Mouse (Mus musculus): ENCODE results near the gene Nfix.
A peak's percentile ranks its signal among the peaks of the same experiment; 100 is the strongest.

Nfix gene

DNA sequence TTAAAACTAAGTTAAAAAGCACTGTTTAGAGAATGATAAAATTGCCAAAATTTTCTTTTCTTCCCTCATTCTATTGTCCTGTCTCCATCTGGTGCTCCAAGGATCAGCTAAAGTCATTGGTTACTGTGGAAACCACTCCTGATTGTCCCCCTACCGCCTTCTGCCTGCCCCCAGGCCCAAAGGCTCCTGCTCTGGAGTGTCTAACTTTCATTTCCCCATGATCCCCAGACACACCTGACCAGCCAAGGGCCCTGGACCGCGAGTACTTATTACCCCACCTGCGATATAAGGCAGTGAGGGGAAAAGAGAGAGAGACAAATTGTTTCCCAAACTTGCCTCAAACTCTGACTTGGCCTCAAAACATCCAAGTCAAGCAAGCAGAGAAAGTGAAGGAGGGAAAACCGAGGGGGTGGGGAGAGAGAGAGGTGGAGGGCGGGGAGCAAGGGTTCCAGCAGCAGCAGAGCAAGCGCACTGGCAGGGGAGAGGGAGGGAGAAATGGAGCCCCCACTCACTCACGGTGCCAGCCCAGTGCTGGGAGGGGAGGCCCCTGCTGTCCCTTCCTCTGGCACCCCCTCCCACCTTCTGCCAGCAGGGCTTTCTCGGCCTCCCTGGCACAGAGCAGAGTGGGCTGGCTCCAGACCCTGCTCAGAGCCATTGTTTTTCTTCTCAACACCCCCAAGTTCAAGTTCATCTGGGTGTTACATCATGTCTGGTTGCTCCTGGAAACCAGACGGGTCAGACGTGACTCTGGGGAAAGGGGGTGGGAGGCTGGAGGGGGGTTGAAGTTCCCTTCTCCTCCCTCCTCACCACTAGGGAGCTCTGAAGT lies 88.0 kb downstream of the Nfix start:
- DNase-seq = peak; percentile 67 to 81

GRCm38 (mm10) chr8:84711312-84711711 lies 88.8 kb downstream of the Nfix start:
- DNase-seq = peak in 1 of 2 experiments; percentile 15

DNA sequence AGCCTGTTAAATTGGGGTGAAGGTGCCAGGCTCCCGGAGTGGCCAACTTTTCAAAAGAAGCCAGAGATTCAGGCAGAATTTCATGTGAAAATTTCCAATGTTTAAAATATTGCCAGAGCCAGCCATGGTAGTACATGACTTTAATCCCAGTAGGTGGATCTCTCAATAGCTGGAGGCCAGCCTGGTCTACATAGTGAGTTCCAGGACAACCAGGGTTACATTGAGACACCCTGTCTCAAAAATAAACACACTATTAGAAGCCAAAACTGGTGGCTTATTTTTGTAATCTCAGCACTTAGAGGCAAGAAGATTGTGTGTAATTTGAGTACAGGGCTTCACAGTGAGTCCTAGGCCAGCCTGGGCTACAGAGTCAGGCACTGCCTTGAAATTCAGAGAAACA lies 90.2 kb downstream of the Nfix start:
- no peak for DNase-seq

DNA sequence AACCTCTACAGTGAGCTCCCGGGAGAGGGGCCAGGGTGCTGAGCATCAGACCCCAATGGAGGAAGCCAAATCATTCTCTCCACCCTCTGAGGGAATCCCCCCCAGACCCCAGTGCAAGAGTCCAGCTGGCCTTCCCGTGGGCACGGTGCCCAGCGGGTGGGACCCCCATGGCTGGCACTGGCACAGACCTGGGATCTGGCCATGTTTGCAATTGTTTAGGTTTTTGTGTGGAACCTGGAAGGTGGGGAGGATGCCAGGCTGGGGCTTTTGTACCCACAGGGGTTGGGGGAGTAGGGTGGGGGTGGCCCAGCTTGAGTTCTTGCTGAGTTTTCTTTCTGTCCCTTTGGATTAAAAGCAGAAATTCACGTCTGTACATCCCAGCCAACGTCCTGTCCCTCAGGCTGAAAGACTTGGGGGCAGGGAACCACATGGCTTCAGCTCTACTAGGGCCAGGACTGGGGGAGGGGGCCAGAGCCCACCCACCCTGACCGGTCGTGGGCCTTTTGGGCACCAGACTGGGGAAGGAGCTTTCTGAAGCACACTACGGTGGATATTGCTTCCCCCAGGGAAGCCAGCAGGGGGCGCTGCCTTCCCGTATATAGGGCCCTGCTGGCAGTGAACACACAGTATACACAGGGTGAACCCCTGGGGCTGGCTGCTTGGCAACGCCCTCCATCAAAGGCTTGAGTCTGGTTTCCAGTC lies 91.2 kb downstream of the Nfix start:
- peak; percentile 90 to 92 for DNase-seq

DNA sequence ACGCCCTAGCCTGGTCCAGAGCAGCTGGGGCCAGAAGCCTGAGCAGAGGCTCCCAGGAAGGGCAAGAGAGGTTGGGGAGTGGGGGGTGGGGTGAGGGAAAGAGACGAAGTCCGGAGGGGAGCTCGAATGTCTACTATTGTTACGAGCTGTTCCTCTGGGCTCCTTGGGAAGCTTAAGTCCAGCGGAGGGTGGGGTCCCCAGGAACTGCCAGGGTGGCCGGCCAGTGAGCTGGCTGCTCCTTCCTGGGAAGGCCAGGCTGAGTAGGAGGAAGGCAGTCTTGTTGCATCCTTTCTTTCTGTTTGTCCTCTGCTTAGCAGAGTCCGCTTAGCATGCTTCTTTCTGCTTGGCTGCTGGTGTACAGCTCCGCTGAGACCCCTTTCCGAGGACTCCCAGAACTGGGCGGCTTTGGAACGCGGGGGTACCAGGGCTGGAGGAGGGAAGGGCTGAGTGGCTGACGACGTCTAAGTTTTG lies 92.0 kb downstream of the Nfix start:
- DNase-seq = peak in 1 of 2 experiments; percentile 44

- peak in 1 of 2 experiments; percentile 70 for DNase-seq
Measured at GRCm38 (mm10) chr8:84707267-84707883, 92.8 kb downstream of the Nfix start.

GRCm38 (mm10) chr8:84706610-84707266 lies 93.4 kb downstream of the Nfix start:
- peak in 1 of 2 experiments; percentile 67 for DNase-seq

DNA sequence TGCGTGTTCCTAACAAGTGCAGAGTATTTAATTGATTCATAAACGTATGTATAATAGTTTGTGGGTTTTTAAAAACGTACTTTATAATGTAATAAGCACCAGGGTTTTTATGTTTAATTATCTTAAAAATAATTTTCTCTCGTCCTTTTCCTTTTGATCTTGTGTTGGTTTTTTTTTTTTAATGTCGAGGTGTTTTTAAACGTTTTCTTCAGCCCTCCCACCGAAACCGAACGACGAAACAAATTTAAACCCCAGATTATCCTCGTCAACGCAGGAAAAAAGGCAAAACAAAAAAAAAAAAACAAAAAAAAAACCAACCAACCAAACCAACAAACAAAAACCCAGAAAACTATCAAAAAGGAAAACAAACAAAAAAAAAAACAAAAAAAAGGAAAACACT lies 94.2 kb downstream of the Nfix start:
- DNase-seq = no peak

DNA sequence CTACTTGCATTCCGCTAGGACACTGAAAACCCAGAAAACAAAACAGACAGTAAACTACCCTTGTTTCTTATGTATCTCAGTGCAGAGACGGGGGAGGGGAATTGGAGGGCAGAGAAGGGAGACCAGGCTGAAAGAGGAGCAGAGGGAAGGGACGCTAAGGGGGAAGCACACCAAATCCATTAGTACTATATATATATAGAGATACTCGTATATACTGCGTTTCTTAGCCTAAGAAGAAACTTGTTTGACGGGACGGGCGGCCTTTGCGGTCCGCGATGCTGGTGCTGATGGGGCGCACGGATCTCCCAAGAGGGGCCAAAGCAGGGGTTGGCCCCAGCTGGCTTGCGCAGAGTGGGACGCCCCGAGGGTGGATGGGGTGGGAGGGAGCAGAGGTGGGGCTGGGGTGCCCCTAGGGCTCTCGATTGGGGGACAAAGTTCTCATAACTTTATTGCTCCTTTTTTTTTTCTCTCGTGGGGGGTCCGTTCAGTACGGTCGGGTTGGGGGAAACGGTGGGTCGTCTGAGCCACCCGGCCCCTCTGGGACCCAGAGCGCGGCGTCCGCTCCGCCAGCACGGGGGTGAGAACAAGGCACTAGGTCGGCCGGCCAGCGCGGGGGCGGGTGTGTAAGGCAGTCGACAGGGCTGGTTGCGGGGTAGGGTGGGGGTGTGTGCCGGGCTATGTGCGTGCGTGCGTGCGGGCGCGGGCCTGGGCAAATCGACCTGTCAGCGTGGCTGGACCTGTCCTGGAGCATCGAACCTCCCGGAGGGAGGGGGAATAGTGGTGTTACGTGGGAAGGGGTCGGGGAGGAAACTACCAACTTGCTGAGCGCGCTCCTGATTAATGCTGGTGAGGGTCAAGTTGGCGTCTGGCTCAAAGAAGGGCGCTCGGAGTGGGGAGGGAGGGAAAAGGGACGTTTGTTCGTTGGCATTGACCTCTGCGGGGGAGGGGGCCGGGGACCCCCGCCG lies 95.0 kb downstream of the Nfix start:
- peak; percentile 53 to 62 for DNase-seq

DNA sequence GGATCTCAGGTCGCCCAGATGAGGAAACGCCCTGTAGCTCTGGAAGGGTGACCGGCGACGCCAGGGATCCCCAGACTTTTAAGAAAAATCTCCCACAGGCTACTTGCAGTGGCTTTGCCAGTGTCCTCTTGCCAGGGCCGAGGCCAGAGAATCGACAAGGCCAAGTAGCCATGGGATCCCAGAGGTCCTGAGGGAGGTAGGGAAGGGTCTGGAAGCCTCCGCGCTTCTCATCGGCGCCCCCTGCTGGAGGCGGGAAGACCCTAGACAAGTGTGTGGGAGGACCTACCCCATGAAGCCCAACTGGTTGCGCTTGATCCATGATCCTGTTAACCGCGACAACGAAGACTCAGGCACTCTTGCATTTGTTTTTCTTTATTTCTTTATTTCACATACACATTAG lies 95.8 kb downstream of the Nfix start:
- DNase-seq = peak; percentile 88 to 92

DNA sequence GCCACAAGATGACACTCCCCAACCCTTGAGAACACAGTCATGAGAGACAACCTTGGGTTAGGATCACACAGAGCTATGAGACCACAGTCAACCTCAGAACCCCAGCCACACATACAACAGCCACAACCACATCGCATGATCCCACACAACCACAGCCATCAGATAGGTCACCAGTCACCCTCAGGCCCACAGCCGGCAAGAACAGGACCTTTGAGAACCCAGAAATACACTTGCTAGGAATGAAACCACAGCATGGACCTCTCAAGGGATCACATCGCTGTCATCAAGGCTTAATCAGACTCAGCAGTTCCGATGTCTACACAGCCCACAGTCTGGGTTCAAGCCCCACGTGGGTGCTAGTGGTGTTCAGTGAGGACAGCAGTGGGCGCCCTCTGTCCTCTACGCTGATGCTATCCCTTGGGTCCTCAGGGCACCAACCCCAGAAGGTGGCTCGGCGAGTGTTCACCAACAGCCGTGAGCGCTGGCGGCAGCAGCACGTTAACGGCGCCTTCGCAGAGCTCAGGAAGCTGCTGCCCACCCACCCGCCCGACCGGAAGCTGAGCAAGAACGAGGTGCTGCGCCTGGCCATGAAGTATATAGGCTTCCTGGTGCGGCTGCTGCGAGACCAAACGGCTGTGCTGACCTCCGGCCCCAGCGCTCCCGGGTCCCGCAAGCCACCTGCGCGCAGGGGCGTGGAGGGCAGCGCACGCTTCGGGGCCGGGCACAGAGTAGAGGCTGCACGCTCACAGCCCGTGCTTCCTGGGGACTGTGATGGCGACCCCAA lies 96.5 kb downstream of the Nfix start:
- DNase-seq = peak in 1 of 2 experiments; percentile 53

- DNase-seq = no peak
Measured at GRCm38 (mm10) chr8:84702963-84703465, 97.1 kb downstream of the Nfix start.

DNA sequence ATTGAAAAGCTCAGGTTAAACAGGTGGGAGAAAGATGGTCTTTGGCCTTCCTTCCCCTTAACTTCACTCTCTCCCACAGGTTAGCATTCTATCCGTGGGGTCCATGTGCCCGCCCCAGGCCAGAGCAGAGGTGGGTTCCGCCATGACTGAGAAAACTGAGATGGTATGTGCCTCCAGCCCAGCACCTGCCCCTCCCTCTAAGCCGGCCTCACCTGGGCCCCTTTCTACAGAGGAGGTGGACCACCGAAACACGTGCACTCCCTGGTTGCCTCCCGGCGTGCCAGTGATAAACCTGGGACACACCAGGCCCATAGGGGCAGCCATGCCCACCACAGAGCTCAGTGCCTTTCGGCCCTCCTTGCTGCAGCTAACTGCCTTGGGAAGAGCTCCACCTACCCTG lies 97.6 kb downstream of the Nfix start:
- DNase-seq = no peak

- DNase-seq = peak; percentile 71 to 81
Measured at GRCm38 (mm10) chr8:84700941-84701911, 98.9 kb downstream of the Nfix start, which contains the start of gene Lyl1. Gene Lyl1, plus strand, starts transcription at chr8:84701457.

DNA sequence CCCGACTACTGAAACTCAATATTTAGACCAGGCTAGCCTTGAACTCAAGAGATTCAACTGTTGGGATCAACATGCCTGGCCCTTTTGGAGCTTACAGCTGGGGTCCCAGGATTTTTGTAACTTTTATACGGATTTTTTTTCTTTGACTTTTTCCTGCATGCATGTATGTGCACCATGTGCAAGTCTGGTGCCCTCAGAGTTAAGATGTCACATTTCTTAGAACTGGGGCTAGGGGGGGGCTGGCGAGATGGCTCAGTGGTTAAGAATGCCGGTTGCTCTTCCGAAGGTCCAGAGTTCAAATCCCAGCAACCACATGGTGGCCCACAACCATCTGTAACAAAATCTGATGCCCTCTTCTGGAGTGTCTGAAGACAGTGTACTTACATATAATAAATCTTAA lies 99.6 kb downstream of the Nfix start:
- DNase-seq = no peak

- peak; percentile 77 to 85 for DNase-seq
Measured at GRCm38 (mm10) chr8:84699861-84700322, 100.3 kb downstream of the Nfix start.

DNA sequence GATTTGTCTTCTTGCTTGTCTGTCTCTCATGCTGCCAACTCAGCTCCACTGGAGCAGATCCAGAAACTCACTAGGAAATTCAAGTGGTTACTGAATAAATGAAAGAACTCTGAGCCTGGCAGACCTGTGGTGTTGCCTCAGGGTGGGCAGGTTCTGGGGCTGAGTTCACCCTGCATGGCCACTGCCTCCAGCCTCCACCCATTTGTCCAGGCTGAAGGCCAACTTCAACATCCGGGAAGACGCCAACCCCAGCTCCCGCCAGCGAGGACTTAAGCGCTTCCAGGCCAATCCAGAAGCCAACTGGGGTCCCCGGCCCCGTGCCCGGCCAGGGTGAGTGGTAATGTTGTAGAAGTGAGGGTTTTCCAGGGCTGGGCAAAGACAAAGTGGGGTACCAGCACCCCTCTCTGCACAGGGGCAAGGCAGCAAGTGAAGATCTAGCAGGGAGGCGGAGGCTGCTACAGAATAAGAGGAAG lies 101.2 kb downstream of the Nfix start:
- DNase-seq = peak; percentile 47 to 63

DNA sequence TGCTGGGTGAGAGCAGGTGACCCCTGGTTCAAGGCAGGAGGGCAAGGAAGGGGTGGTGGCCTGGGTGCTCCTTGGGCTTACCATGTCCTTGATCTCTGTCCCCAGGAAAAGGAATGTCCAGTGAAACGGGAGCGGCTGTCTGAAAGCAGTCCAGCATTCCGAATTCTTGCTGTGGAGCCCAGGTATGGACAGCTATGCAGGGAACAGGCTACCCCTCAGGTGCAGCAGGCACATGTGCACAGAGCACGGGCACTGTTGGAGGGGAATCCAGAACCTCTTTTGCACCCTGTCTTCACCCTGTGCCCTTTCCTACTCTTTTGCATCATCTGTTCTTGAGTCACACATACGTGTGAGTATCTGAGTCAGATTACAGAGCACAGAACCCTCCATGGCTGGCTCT lies 101.9 kb downstream of the Nfix start:
- DNase-seq = no peak

Data from kidney, postnatal 4 days (tissue).